Mouse (Mus musculus) megakaryocyte progenitor cell, adult 5-6 weeks (primary cell): ENCODE measurements around the gene Ankmy1. TPM values are rescaled to one million over a fixed set of nuclear protein-coding genes. Genes with fewer than 3 reads are reported as not detected.

Experiments used
- ATAC-seq: replicated peaks from 2 replicates; pipeline ENCODE4 v1.8.0; 2016; ENCODE audit warnings: mild to moderate bottlenecking, moderate TSS enrichment, inconsistent platforms; ENCODE audit not compliant: poor library complexity
- total RNA-seq, 2 experiments: library from RNA; stranded (forward) in 1 of 2; stranded (reverse) in 1 of 2; fragments of 157-497, 149-512 nt in 1 of 2; fragments of 200-1000 nt in 1 of 2; gene quantifications; 2 replicates each; pipeline versions ENCODE4 v1.2.3 to v1.2.4; 2015 to 2017

Ankmy1 gene
- total RNA-seq, 2 experiments from 2014 or later = 0.27 TPM; not detected in 1

- no peak for ATAC-seq
Observed at GRCm38 (mm10) chr1:92875360-92876111, 27.2 kb downstream of the Ankmy1 start.

- ATAC-seq = no peak
Observed at GRCm38 (mm10) chr1:92874011-92874410, 28.7 kb downstream of the Ankmy1 start.

- ATAC-seq = no peak
Observed at GRCm38 (mm10) chr1:92872666-92873065, 30.0 kb downstream of the Ankmy1 start.

GRCm38 (mm10) chr1:92869985-92870384, 32.7 kb downstream of the Ankmy1 start:
- no peak for ATAC-seq

GRCm38 (mm10) chr1:92866170-92866569, 36.5 kb downstream of the Ankmy1 start:
- no peak for ATAC-seq

- no peak for ATAC-seq
Observed at GRCm38 (mm10) chr1:92863268-92863667, 39.4 kb downstream of the Ankmy1 start.

- no peak for ATAC-seq
Observed at GRCm38 (mm10) chr1:92861503-92861902, 41.2 kb downstream of the Ankmy1 start.

GRCm38 (mm10) chr1:92852450-92852849, 50.3 kb downstream of the Ankmy1 start:
- ATAC-seq = no peak

GRCm38 (mm10) chr1:92849938-92850574, 52.6 kb downstream of the Ankmy1 start:
- peak; percentile 63 for ATAC-seq

- ATAC-seq = peak; percentile 47; the same call in 1 of the 2 replicates
Observed at GRCm38 (mm10) chr1:92849491-92849890, 53.2 kb downstream of the Ankmy1 start.

GRCm38 (mm10) chr1:92847873-92848839, 54.5 kb downstream of the Ankmy1 start:
- ATAC-seq = peak; percentile 29; the same call in 1 of the 2 replicates

- ATAC-seq = no peak
Observed at GRCm38 (mm10) chr1:92845889-92846288, 56.8 kb downstream of the Ankmy1 start.

GRCm38 (mm10) chr1:92841427-92841826, 61.3 kb downstream of the Ankmy1 start:
- peak; percentile 63 for ATAC-seq

- ATAC-seq = no peak
Observed at GRCm38 (mm10) chr1:92840231-92840890, 62.3 kb downstream of the Ankmy1 start.

- ATAC-seq = no peak
Observed at GRCm38 (mm10) chr1:92839211-92839610, 63.5 kb downstream of the Ankmy1 start.

- no peak for ATAC-seq
Observed at GRCm38 (mm10) chr1:92837931-92838833, 64.5 kb downstream of the Ankmy1 start.

- peak; percentile 68 for ATAC-seq
Observed at GRCm38 (mm10) chr1:92833987-92834706, 68.6 kb downstream of the Ankmy1 start.

- ATAC-seq = peak; percentile 18
Observed at GRCm38 (mm10) chr1:92832011-92833010, 70.4 kb downstream of the Ankmy1 start.
